Mouse (Mus musculus): ENCODE data around the gene Dnajc11. TPM values are rescaled to one million over a fixed set of nuclear protein-coding genes. Genes with fewer than 3 reads are reported as not detected.

Dnajc11 gene
- polyA plus RNA-seq, 1 experiment: 61.5 TPM

GRCm38 (mm10) chr4:151989110-151989488 is 55.6 kb downstream of the Dnajc11 start:
- Histone ChIP-seq H3K36me3 (ENCODE audit: control insufficient read depth, insufficient read depth) (peaks cover 32% of the 10 kb centered on the region), H3K27me3 (ENCODE audit: control insufficient read depth, insufficient read depth, insufficient read length) (no peaks in the 10 kb centered on the region), H3K4me3 (ENCODE audit: insufficient read depth, poor library complexity, severe bottlenecking) (no peak overlapping the region), H3ac (ENCODE audit: control insufficient read depth, insufficient read length, low read depth) (peak overlapping the region; percentile 1), H3K79me3 (ENCODE audit: low read depth) (peaks cover 7% of the 10 kb centered on the region), H3K79me2 (ENCODE audit: control insufficient read depth, insufficient read depth) (peaks cover 57% of the 10 kb centered on the region)
- no peak for TF ChIP-seq CEBPB (IDR thresholded peaks at IDR 0.05; ENCODE audit: low read depth)
- TF ChIP-seq USF1 (IDR thresholded peaks at IDR 0.05; ENCODE audit: low read depth): no peak
- TF ChIP-seq MAX (IDR thresholded peaks at IDR 0.05): no peak
- TF ChIP-seq CTCF (IDR thresholded peaks at IDR 0.05; ENCODE audit: control insufficient read depth, insufficient read depth, insufficient read length): no peak
- TF ChIP-seq FOSL1 (IDR thresholded peaks at IDR 0.05; ENCODE audit: insufficient read depth, low read length, poor library complexity, severe bottlenecking): no peak
- no peak for TF ChIP-seq MYOG (IDR thresholded peaks at IDR 0.05; ENCODE audit: control insufficient read depth, extremely low read depth, insufficient read length)
- no peak for TF ChIP-seq MYOD1 (IDR thresholded peaks at IDR 0.05; ENCODE audit: control insufficient read depth, insufficient read length, low read depth)

- TF ChIP-seq MYOD1 (IDR thresholded peaks at IDR 0.05; ENCODE audit: control insufficient read depth, insufficient read length, low read depth): no peak
- no peak for TF ChIP-seq MAX (IDR thresholded peaks at IDR 0.05)
- no peak for TF ChIP-seq USF1 (IDR thresholded peaks at IDR 0.05; ENCODE audit: low read depth)
- no peak for TF ChIP-seq CEBPB (IDR thresholded peaks at IDR 0.05; ENCODE audit: low read depth)
- TF ChIP-seq MYOG (IDR thresholded peaks at IDR 0.05; ENCODE audit: control insufficient read depth, extremely low read depth, insufficient read length): no peak
- H3K79me2 ChIP-seq (ENCODE audit: control insufficient read depth, insufficient read depth): peaks cover 69% of the 10 kb centered on the region
- H3K27me3 ChIP-seq (ENCODE audit: control insufficient read depth, insufficient read depth, insufficient read length): no peaks in the 10 kb centered on the region
- H3K4me3 ChIP-seq (ENCODE audit: insufficient read depth, poor library complexity, severe bottlenecking): no peak overlapping the region
- no peak overlapping the region for H3ac ChIP-seq (ENCODE audit: control insufficient read depth, insufficient read length, low read depth)
- H3K79me3 ChIP-seq (ENCODE audit: low read depth): peaks cover 9% of the 10 kb centered on the region
- peaks cover 32% of the 10 kb centered on the region for H3K36me3 ChIP-seq (ENCODE audit: control insufficient read depth, insufficient read depth)
These were observed 58.6 kb downstream of the Dnajc11 start for GRCm38 (mm10) chr4:151992091-151992490.

- TF ChIP-seq MAX (IDR thresholded peaks at IDR 0.05) (no peak), MYOD1 (IDR thresholded peaks at IDR 0.05; ENCODE audit: control insufficient read depth, insufficient read length, low read depth) (no peak), CEBPB (IDR thresholded peaks at IDR 0.05; ENCODE audit: low read depth) (no peak)
- Histone ChIP-seq H3K27me3 (ENCODE audit: control insufficient read depth, insufficient read depth, insufficient read length) (no peaks in the 10 kb centered on the region), H3ac (ENCODE audit: control insufficient read depth, insufficient read length, low read depth) (no peak overlapping the region), H3K36me3 (ENCODE audit: control insufficient read depth, insufficient read depth) (peaks cover 32% of the 10 kb centered on the region), H3K79me2 (ENCODE audit: control insufficient read depth, insufficient read depth) (peaks cover 60% of the 10 kb centered on the region), H3K79me3 (ENCODE audit: low read depth) (peaks cover 9% of the 10 kb centered on the region), H3K4me3 (ENCODE audit: insufficient read depth, poor library complexity, severe bottlenecking) (no peak overlapping the region)
These were observed 59.5 kb downstream of the Dnajc11 start for GRCm38 (mm10) chr4:151993035-151993434.

GRCm38 (mm10) chr4:151994228-151995171 is 61.0 kb downstream of the Dnajc11 start:
- Histone ChIP-seq H3ac (ENCODE audit: control insufficient read depth, insufficient read length, low read depth) (peak overlapping the region; percentile 97), H3K36me3 (ENCODE audit: control insufficient read depth, insufficient read depth) (peaks cover 32% of the 10 kb centered on the region), H3K79me3 (ENCODE audit: low read depth) (peaks cover 9% of the 10 kb centered on the region), H3K4me3 (ENCODE audit: insufficient read depth, poor library complexity, severe bottlenecking) (peak overlapping the region; percentile 76), H3K27me3 (ENCODE audit: control insufficient read depth, insufficient read depth, insufficient read length) (no peaks in the 10 kb centered on the region), H3K79me2 (ENCODE audit: control insufficient read depth, insufficient read depth) (peaks cover 48% of the 10 kb centered on the region)
- TF ChIP-seq MYOG (IDR thresholded peaks at IDR 0.05; ENCODE audit: control insufficient read depth, extremely low read depth, insufficient read length): no peak
- TF ChIP-seq MYOD1 (IDR thresholded peaks at IDR 0.05; ENCODE audit: control insufficient read depth, insufficient read length, low read depth): no peak
- TF ChIP-seq USF1 (IDR thresholded peaks at IDR 0.05; ENCODE audit: low read depth): no peak
- TF ChIP-seq FOSL1 (IDR thresholded peaks at IDR 0.05; ENCODE audit: insufficient read depth, low read length, poor library complexity, severe bottlenecking): no peak
- no peak for TF ChIP-seq CEBPB (IDR thresholded peaks at IDR 0.05; ENCODE audit: low read depth)
- no peak for TF ChIP-seq CTCF (IDR thresholded peaks at IDR 0.05; ENCODE audit: control insufficient read depth, insufficient read depth, insufficient read length)
- TF ChIP-seq MAX (IDR thresholded peaks at IDR 0.05): no peak

GRCm38 (mm10) chr4:151995371-151996172 is 62.1 kb downstream of the Dnajc11 start:
- H3K27me3 ChIP-seq (ENCODE audit: control insufficient read depth, insufficient read depth, insufficient read length): no peaks in the 10 kb centered on the region
- peaks cover 30% of the 10 kb centered on the region for H3K36me3 ChIP-seq (ENCODE audit: control insufficient read depth, insufficient read depth)
- H3ac ChIP-seq (ENCODE audit: control insufficient read depth, insufficient read length, low read depth): peak overlapping the region; percentile 97
- H3K79me3 ChIP-seq (ENCODE audit: low read depth): peaks cover 9% of the 10 kb centered on the region
- TF ChIP-seq MYOD1 (IDR thresholded peaks at IDR 0.05; ENCODE audit: control insufficient read depth, insufficient read length, low read depth) (no peak), CTCF (IDR thresholded peaks at IDR 0.05; ENCODE audit: control insufficient read depth, insufficient read depth, insufficient read length) (no peak), USF1 (IDR thresholded peaks at IDR 0.05; ENCODE audit: low read depth) (no peak), MYOG (IDR thresholded peaks at IDR 0.05; ENCODE audit: control insufficient read depth, extremely low read depth, insufficient read length) (no peak), MAX (IDR thresholded peaks at IDR 0.05) (no peak), CEBPB (IDR thresholded peaks at IDR 0.05; ENCODE audit: low read depth) (no peak), FOSL1 (IDR thresholded peaks at IDR 0.05; ENCODE audit: insufficient read depth, low read length, poor library complexity, severe bottlenecking) (no peak)
- H3K79me2 ChIP-seq (ENCODE audit: control insufficient read depth, insufficient read depth): peaks cover 43% of the 10 kb centered on the region
- H3K4me3 ChIP-seq (ENCODE audit: insufficient read depth, poor library complexity, severe bottlenecking): peak overlapping the region; percentile 76

Data from C2C12 (cell line).